Mouse (Mus musculus): ENCODE results near the gene Zfp358. TPM values are rescaled to one million over a fixed set of nuclear protein-coding genes. Genes with fewer than 3 reads are reported as not detected.

Zfp358 gene
- polyA plus RNA-seq (2015; fragmentation: Illumina TruSeq; extraction: RNeasy Lipid Tissue Mini Kit (QIAGEN cat#74804); ENCODE audit: insufficient read depth, low read depth, low replicate concordance): 4.5 TPM

DNA sequence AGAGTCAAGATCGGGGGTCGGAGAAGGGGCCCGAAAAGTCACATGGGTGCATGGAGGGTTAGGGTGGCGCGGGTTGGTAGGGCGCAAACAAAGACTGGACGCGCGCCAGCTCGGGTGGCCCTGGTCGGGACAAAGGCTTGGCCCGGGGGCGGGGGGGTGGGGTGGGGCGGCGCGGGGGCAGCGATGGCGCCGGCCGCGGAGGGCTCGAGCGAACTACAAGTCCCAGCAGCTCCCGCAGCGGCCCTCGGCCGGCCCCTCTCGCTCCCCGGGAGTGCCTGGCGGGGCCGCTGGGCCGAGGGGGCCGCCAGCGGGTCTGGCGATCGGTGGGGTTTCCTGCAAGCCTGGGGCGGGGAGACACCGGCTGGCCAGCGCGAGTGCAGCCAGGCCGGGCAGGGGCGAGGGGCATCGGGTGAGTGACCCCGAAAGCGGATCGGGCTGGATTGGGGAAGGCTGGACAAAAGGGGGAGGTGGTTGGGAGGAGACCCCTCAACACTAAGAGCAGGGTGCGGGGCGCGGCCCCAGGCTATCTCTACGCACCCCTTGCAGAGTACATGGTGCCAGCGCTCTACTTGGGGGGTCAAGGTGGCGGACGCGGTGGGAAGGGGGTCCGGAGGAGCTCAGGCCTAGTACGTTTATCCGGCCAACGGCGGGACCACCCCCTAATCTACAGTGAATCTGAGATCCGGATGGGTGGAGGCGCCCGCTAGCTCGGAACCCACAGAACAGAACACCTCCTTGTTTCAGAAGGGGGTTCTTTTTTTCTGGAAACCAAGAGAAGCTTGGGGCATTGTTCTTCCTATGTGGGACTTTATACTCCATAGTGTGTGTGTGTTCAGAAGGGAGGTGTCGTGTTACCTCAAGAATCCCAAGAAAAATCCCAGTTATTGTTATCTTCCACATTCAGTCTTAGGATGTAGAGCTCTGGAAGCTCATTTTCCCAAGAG lies at the start of gene Zfp358:
TSS of gene Zfp358 (plus strand) at position 238 of the 944 bp plus-strand sequence.

DNA sequence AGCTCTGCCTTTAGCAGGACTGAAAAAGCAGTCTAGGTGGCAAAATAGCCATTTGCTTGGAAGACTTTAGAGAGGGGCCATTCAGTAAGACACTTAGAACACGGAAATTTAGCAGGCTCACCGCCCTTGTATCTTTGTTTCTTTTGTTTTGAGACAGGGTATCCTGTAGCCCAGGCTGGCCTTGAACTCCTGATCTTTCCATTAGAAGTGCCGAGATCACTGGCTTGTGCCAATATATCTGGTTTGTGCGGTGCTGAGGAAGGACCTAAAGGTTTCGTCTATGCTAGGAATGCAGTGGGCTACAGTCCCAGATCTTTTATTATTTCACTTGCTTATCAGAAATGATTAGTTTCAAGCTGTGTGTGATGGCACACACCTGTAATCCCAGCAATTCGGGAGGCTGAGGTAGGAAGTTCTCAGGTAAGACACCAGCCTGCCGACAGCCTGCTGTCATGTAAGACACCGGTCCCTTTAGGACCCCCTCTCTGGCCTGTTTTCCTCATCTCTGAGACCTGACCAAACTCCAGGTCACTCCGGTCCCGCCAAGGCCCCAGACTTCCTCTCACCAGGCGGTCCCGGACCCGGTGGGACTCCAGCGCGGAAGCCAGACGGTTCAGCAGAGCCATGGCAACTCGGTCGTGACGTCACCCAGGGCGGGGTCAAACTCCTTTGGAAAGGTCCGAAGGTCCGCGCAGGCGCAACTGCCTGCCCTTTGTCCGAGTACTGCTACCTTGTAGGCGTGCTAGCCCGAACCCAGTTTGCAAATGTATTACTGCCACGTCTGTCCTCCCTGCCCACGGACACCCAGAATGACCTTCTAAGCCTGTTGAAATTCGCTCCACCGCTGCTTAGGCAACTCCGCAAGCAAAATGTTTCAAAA lies 25.7 kb upstream of the Zfp358 start, which contains the start of gene Pex11g:
TSS of gene Pex11g (minus strand) at position 675 of the 880 bp plus-strand sequence.

DNA sequence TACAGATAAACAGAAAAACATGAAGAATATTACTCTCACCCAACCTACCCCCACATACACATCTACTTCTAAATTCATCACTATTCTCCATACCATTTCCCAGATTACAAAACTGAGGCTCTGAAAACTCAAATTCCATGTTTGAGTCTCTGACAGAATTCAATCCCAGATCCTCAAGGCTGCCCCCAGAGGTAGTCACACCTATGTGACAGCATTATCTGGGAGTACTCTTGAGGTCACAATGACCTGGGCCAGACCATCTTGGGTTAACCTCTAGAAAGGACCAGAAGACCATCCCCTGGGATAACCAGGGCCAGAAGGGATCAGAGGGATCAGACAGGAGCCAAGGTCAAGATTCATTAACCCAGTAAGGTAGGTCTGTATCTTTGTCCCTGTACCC lies 22.4 kb upstream of the Zfp358 start, which contains the start of gene Tex45:
TSS of gene Tex45 (plus strand) at position 301 of the 400 bp plus-strand sequence.

GRCm38 (mm10) chr8:3500235-3501090 lies 7.5 kb downstream of the Zfp358 start, which contains the start of gene Mcoln1:
Mcoln1 (plus strand) TSS chr8:3500457.

GRCm38 (mm10) chr8:3515260-3515671 lies 22.3 kb downstream of the Zfp358 start, which contains the start of gene Pnpla6:
Pnpla6 (plus strand) TSS chr8:3515384.

Other genes starting within 250 kb of the Zfp358 start
- gene Insr, start 213.5 kb upstream of the Zfp358 start, polyA plus RNA-seq (2015; fragmentation: Illumina TruSeq; extraction: RNeasy Lipid Tissue Mini Kit (QIAGEN cat#74804); ENCODE audit: insufficient read depth, low read depth, low replicate concordance): 8.9 TPM
- gene A430078G23Rik, start 139.7 kb upstream of the Zfp358 start, polyA plus RNA-seq (2015; fragmentation: Illumina TruSeq; extraction: RNeasy Lipid Tissue Mini Kit (QIAGEN cat#74804); ENCODE audit: insufficient read depth, low read depth, low replicate concordance): not detected
- gene Arhgef18, start 100.1 kb upstream of the Zfp358 start, polyA plus RNA-seq (2015; fragmentation: Illumina TruSeq; extraction: RNeasy Lipid Tissue Mini Kit (QIAGEN cat#74804); ENCODE audit: insufficient read depth, low read depth, low replicate concordance): 7.0 TPM
- gene Pex11g, start 25.5 kb upstream of the Zfp358 start, polyA plus RNA-seq (2015; fragmentation: Illumina TruSeq; extraction: RNeasy Lipid Tissue Mini Kit (QIAGEN cat#74804); ENCODE audit: insufficient read depth, low read depth, low replicate concordance): 7.6 TPM
- not detected for gene Tex45, start 22.3 kb upstream of the Zfp358 start, polyA plus RNA-seq (2015; fragmentation: Illumina TruSeq; extraction: RNeasy Lipid Tissue Mini Kit (QIAGEN cat#74804); ENCODE audit: insufficient read depth, low read depth, low replicate concordance)
- gene Mcoln1, start 7.3 kb downstream of the Zfp358 start, polyA plus RNA-seq (2015; fragmentation: Illumina TruSeq; extraction: RNeasy Lipid Tissue Mini Kit (QIAGEN cat#74804); ENCODE audit: insufficient read depth, low read depth, low replicate concordance): 19.2 TPM
- gene Pnpla6, start 22.2 kb downstream of the Zfp358 start, polyA plus RNA-seq (2015; fragmentation: Illumina TruSeq; extraction: RNeasy Lipid Tissue Mini Kit (QIAGEN cat#74804); ENCODE audit: insufficient read depth, low read depth, low replicate concordance): 17.7 TPM
- not detected for gene C330021F23Rik, start 74.9 kb downstream of the Zfp358 start, polyA plus RNA-seq (2015; fragmentation: Illumina TruSeq; extraction: RNeasy Lipid Tissue Mini Kit (QIAGEN cat#74804); ENCODE audit: insufficient read depth, low read depth, low replicate concordance)
- 25.9 TPM for gene Camsap3, start 94.2 kb downstream of the Zfp358 start, polyA plus RNA-seq (2015; fragmentation: Illumina TruSeq; extraction: RNeasy Lipid Tissue Mini Kit (QIAGEN cat#74804); ENCODE audit: insufficient read depth, low read depth, low replicate concordance)
- gene Xab2, start 128.2 kb downstream of the Zfp358 start, polyA plus RNA-seq (2015; fragmentation: Illumina TruSeq; extraction: RNeasy Lipid Tissue Mini Kit (QIAGEN cat#74804); ENCODE audit: insufficient read depth, low read depth, low replicate concordance): 8.2 TPM
- 18.4 TPM for gene Pet100, start 128.4 kb downstream of the Zfp358 start, polyA plus RNA-seq (2015; fragmentation: Illumina TruSeq; extraction: RNeasy Lipid Tissue Mini Kit (QIAGEN cat#74804); ENCODE audit: insufficient read depth, low read depth, low replicate concordance)
- not detected for gene Pcp2, start 132.4 kb downstream of the Zfp358 start, polyA plus RNA-seq (2015; fragmentation: Illumina TruSeq; extraction: RNeasy Lipid Tissue Mini Kit (QIAGEN cat#74804); ENCODE audit: insufficient read depth, low read depth, low replicate concordance)
- 86.7 TPM for gene Stxbp2, start 137.8 kb downstream of the Zfp358 start, polyA plus RNA-seq (2015; fragmentation: Illumina TruSeq; extraction: RNeasy Lipid Tissue Mini Kit (QIAGEN cat#74804); ENCODE audit: insufficient read depth, low read depth, low replicate concordance)
- gene Retn, start 162.6 kb downstream of the Zfp358 start, polyA plus RNA-seq (2015; fragmentation: Illumina TruSeq; extraction: RNeasy Lipid Tissue Mini Kit (QIAGEN cat#74804); ENCODE audit: insufficient read depth, low read depth, low replicate concordance): 15.3 TPM
- not detected for gene Mcemp1, start 172.6 kb downstream of the Zfp358 start, polyA plus RNA-seq (2015; fragmentation: Illumina TruSeq; extraction: RNeasy Lipid Tissue Mini Kit (QIAGEN cat#74804); ENCODE audit: insufficient read depth, low read depth, low replicate concordance)
- 4.2 TPM for gene Fcor, start 179.2 kb downstream of the Zfp358 start, polyA plus RNA-seq (2015; fragmentation: Illumina TruSeq; extraction: RNeasy Lipid Tissue Mini Kit (QIAGEN cat#74804); ENCODE audit: insufficient read depth, low read depth, low replicate concordance)
- gene Trappc5, start 183.2 kb downstream of the Zfp358 start, polyA plus RNA-seq (2015; fragmentation: Illumina TruSeq; extraction: RNeasy Lipid Tissue Mini Kit (QIAGEN cat#74804); ENCODE audit: insufficient read depth, low read depth, low replicate concordance): 4.5 TPM
- not detected for gene Fcer2a, start 201.0 kb downstream of the Zfp358 start, polyA plus RNA-seq (2015; fragmentation: Illumina TruSeq; extraction: RNeasy Lipid Tissue Mini Kit (QIAGEN cat#74804); ENCODE audit: insufficient read depth, low read depth, low replicate concordance)
- gene Clec4g, start 227.5 kb downstream of the Zfp358 start, polyA plus RNA-seq (2015; fragmentation: Illumina TruSeq; extraction: RNeasy Lipid Tissue Mini Kit (QIAGEN cat#74804); ENCODE audit: insufficient read depth, low read depth, low replicate concordance): not detected

All from pancreas, adult 10 weeks (tissue).